Mouse (Mus musculus): ENCODE measurements around the gene Greb1.

DNA sequence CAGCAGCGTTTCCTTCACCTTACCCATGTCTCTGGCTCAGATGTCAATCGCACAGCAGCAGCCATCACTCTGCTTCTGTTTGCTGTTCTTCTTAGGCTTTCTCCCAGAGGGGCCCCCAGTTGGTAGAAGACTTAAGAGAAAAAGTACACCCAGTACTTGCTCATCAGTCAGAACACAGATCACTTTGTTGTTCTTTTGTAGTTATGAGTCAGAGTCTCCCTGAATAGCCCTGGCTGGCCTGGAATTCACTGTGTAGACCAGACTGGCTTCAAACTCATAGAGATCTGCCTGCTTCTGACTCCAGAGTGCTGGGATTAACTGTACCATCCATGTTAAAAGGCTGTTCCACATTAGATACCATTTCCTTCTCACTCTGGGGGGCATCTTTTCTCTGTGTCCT is 12.1 kb downstream of the Greb1 start:
- TF ChIP-seq CTCF (conservative IDR thresholded peaks at IDR 0.05; ENCODE audit: insufficient read depth, insufficient read length, low read depth, low read length) = no peak
- TF ChIP-seq POLR2A (IDR thresholded peaks at IDR 0.05; ENCODE audit: low read depth, low read length) = no peak

Measured in kidney, adult 2 months (tissue).